Mouse (Mus musculus): ENCODE measurements around the gene Chrm4. TPM values are rescaled to one million over a fixed set of nuclear protein-coding genes. Genes with fewer than 3 reads are reported as not detected.

The Chrm4 gene
- polyA plus RNA-seq (2014; fragmentation: Nextera tagmentation; extraction: Ambion mirVana) = 0.34 and 0.36 TPM in 2 replicates

DNA sequence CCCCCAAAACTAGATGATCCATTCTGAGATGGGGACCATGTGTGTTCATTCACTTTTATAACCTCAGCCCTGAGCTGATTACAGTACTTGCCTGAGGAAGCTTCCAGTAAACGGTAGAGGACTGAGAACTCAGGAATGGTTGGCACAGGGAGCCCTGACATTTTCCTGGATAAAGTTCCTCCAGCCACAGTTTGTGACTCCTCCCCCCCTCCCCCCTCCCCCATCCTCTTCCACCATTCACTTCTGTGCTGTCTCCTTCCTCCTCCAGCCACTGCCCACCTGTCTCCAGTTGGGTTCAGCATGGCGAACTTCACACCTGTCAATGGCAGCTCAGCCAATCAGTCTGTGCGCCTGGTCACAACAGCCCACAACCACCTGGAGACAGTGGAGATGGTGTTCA, at the start of gene Chrm4:
Chrm4 (plus strand) TSS at position 301 of the 400 bp plus-strand sequence.
- H3K4me2 ChIP-seq = peak within 1 kb of the TSS; percentile 58
- H3K4me3 ChIP-seq (ENCODE audit: low read depth, low read length) = peak within 1 kb of the TSS; percentile 20; the same call in 1 of the 2 replicates
- peaks cover 30% of the 10 kb centered on the region for H3K27me3 ChIP-seq (replicated peaks; ENCODE audit: control insufficient read depth, insufficient read depth, low read length)
- H3K36me3 ChIP-seq (ENCODE audit: control insufficient read depth, insufficient read depth, low read length) = no peaks in the 10 kb centered on the region
- H3K9ac ChIP-seq (ENCODE audit: low read depth, low read length) = no peak within 1 kb of the TSS
- no peak within 1 kb of the TSS for H3K27ac ChIP-seq (ENCODE audit: low read depth, low read length)
- no peak for ATAC-seq (replicated peaks; ENCODE audit: low FRiP score)
- DNase-seq (ENCODE audit: low spot score) = no peak
- H3K4me1 ChIP-seq (replicated peaks; ENCODE audit: control insufficient read depth, insufficient read depth, low read length) = peaks cover 49% of the 10 kb centered on the region
- WGBS = 91% methylated on average over 3 of the region's 3 CpGs
- H3K9me3 ChIP-seq (ENCODE audit: control insufficient read depth, low read length) = no peaks in the 10 kb centered on the region

DNA sequence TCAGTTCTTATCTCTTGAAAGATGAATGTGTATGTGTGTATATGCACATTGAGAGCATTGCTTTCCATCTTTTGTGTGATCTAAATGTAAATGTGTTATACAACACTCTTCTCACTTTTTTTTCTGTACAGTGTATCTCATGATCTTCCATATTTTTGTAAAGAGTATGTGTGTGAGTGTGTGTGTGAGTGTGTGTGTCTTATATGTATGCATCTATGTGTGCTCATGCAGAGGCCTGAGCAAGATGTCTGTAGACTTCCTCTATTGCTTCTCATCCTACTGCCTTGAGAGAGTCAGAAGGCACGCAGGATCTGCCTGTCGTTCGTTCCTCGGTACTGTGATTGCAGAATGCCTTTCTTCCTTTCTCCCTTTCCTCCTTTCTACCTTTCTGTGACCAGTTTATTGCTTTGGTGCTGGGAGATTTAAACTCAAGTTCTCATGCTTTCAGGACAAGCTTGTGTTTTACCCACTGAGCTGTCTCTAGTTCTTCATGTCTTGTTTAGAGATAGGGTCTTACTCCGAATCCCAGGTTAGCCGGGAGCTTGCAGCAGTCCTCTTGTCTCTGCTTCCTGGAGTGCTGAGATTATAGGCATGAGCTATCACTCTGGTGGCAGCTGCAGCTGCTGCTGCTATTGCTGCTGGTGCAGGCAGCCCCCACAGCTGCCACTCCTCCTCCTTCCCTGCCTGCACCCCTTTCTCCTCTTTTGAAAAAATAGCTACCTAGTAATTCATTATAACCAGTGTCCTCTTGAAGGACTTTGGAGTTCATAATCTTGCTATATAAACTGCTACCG, 48.5 kb upstream of the Chrm4 start:
- no peak for ATAC-seq (replicated peaks; ENCODE audit: low FRiP score)
- Histone ChIP-seq H3K27ac (ENCODE audit: low read depth, low read length) (no peak overlapping the region), H3K9ac (ENCODE audit: low read depth, low read length) (no peak overlapping the region), H3K4me1 (replicated peaks; ENCODE audit: control insufficient read depth, insufficient read depth, low read length) (peaks cover 4% of the 10 kb centered on the region; the same call in 1 of the 2 replicates), H3K36me3 (ENCODE audit: control insufficient read depth, insufficient read depth, low read length) (no peaks in the 10 kb centered on the region), H3K4me3 (ENCODE audit: low read depth, low read length) (no peak overlapping the region), H3K9me3 (ENCODE audit: control insufficient read depth, low read length) (no peaks in the 10 kb centered on the region), H3K27me3 (replicated peaks; ENCODE audit: control insufficient read depth, insufficient read depth, low read length) (no peaks in the 10 kb centered on the region), H3K4me2 (no peak overlapping the region)
- 70% methylated on average over 7 of the region's 7 CpGs for WGBS
- no peak for DNase-seq (ENCODE audit: low spot score)

DNA sequence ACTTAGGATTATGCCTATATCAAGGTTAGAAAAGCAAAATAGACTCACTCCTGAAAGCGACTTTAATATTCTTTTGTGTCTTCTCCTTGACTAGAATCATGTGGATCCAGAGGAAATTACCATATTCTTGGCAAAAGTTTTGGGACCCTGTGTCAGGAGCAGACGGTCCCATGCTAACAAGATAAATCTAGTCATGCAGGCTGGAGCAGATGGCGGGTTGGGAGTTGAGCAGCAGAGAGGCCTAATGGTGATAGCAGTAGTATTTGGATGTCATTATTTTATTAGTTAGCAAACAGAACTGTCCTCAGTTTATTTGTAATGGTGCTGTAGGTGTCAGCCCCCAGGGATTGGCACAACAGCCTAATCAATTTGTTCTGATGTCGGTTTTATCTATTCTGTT, 43.1 kb upstream of the Chrm4 start:
- Histone ChIP-seq H3K27ac (ENCODE audit: low read depth, low read length) (no peak overlapping the region), H3K9me3 (ENCODE audit: control insufficient read depth, low read length) (no peaks in the 10 kb centered on the region), H3K4me2 (no peak overlapping the region), H3K36me3 (ENCODE audit: control insufficient read depth, insufficient read depth, low read length) (peaks cover 3% of the 10 kb centered on the region; the same call in 1 of the 2 replicates), H3K4me3 (ENCODE audit: low read depth, low read length) (no peak overlapping the region), H3K27me3 (replicated peaks; ENCODE audit: control insufficient read depth, insufficient read depth, low read length) (no peaks in the 10 kb centered on the region), H3K4me1 (replicated peaks; ENCODE audit: control insufficient read depth, insufficient read depth, low read length) (no peaks in the 10 kb centered on the region; the same call in 1 of the 2 replicates), H3K9ac (ENCODE audit: low read depth, low read length) (no peak overlapping the region)
- 79% methylated on average over 4 of the region's 4 CpGs for WGBS
- ATAC-seq (replicated peaks; ENCODE audit: low FRiP score) = no peak
- DNase-seq (ENCODE audit: low spot score) = no peak

DNA sequence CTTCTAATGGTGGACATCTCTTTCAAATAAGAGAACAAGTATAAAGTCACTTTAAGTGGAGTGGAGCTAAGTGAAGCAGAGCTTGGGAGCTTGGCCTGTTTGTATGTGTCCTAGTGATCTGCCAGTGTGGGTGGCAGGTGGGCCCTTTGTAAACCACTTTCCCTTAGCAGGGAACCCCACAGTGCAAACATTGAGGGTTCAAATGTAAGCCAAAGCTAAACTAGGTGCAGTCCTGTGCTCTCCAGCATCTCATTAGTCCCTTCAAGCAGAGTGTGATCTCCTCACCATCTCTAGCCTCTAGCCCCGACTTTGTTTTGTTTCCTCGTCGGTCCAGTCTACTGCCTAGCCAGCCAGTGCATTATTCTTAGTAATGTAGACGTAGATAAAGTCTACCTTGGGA, 42.4 kb upstream of the Chrm4 start:
- no peak overlapping the region for H3K9ac ChIP-seq (ENCODE audit: low read depth, low read length)
- H3K9me3 ChIP-seq (ENCODE audit: control insufficient read depth, low read length) = no peaks in the 10 kb centered on the region
- no peak overlapping the region for H3K4me2 ChIP-seq
- H3K27me3 ChIP-seq (replicated peaks; ENCODE audit: control insufficient read depth, insufficient read depth, low read length) = no peaks in the 10 kb centered on the region
- no peak overlapping the region for H3K27ac ChIP-seq (ENCODE audit: low read depth, low read length)
- 83% methylated on average over 4 of the region's 4 CpGs for WGBS
- H3K4me3 ChIP-seq (ENCODE audit: low read depth, low read length) = no peak overlapping the region
- H3K4me1 ChIP-seq (replicated peaks; ENCODE audit: control insufficient read depth, insufficient read depth, low read length) = no peaks in the 10 kb centered on the region
- DNase-seq (ENCODE audit: low spot score) (no peak), ATAC-seq (replicated peaks; ENCODE audit: low FRiP score) (no peak)
- peaks cover 3% of the 10 kb centered on the region; the same call in 1 of the 2 replicates for H3K36me3 ChIP-seq (ENCODE audit: control insufficient read depth, insufficient read depth, low read length)

DNA sequence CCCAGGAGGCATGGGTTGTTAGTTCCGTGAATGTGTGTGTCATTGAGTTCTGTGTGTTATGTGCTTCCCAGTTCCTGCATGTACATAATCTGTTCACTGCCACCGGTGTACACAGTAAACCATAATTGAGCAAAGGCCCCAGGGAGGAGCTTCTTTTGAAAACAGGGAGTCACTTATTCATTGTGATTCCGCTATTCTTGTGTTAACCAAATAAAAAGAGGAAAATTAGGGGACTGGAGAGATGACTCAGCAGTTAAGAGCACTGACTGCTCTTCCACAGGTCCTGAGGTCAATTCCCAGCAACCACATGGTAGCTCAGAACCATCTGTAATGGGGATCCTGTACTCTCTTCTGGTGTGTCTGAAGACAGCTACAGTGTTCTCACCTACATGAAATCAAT, 32.3 kb upstream of the Chrm4 start:
- Histone ChIP-seq H3K36me3 (ENCODE audit: control insufficient read depth, insufficient read depth, low read length) (peaks cover 3% of the 10 kb centered on the region), H3K9me3 (ENCODE audit: control insufficient read depth, low read length) (no peaks in the 10 kb centered on the region), H3K27me3 (replicated peaks; ENCODE audit: control insufficient read depth, insufficient read depth, low read length) (no peaks in the 10 kb centered on the region), H3K4me3 (ENCODE audit: low read depth, low read length) (no peak overlapping the region), H3K9ac (ENCODE audit: low read depth, low read length) (no peak overlapping the region), H3K4me2 (no peak overlapping the region), H3K4me1 (replicated peaks; ENCODE audit: control insufficient read depth, insufficient read depth, low read length) (no peaks in the 10 kb centered on the region), H3K27ac (ENCODE audit: low read depth, low read length) (no peak overlapping the region)
- WGBS = 92% methylated on average over 3 of the region's 3 CpGs
- no peak for DNase-seq (ENCODE audit: low spot score)
- no peak for ATAC-seq (replicated peaks; ENCODE audit: low FRiP score)

DNA sequence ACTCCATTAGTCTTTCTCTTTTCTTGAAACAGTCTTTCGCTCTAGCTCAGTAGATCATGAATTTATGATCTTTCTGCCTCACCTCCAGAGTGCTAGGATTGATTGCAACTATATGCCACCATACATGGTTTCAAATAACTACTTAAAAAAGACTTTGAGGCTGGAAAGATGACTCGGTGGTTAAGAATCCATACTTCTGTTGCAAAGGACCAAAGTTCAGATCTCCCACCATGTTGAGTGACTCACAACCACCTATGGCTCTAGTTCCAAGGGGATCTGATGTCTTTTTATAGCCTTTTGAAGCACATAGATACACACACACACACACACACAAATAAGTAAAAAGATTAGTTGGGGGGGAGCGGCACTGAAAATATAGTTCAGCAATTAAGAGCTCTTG, 31.6 kb upstream of the Chrm4 start:
- Histone ChIP-seq H3K27me3 (replicated peaks; ENCODE audit: control insufficient read depth, insufficient read depth, low read length) (no peaks in the 10 kb centered on the region), H3K4me2 (no peak overlapping the region), H3K9ac (ENCODE audit: low read depth, low read length) (no peak overlapping the region), H3K4me3 (ENCODE audit: low read depth, low read length) (no peak overlapping the region), H3K9me3 (ENCODE audit: control insufficient read depth, low read length) (no peaks in the 10 kb centered on the region), H3K36me3 (ENCODE audit: control insufficient read depth, insufficient read depth, low read length) (peaks cover 4% of the 10 kb centered on the region), H3K4me1 (replicated peaks; ENCODE audit: control insufficient read depth, insufficient read depth, low read length) (no peaks in the 10 kb centered on the region), H3K27ac (ENCODE audit: low read depth, low read length) (no peak overlapping the region)
- DNase-seq (ENCODE audit: low spot score) (no peak), ATAC-seq (replicated peaks; ENCODE audit: low FRiP score) (no peak)
- WGBS = 92% methylated on average over 3 of the region's 3 CpGs

DNA sequence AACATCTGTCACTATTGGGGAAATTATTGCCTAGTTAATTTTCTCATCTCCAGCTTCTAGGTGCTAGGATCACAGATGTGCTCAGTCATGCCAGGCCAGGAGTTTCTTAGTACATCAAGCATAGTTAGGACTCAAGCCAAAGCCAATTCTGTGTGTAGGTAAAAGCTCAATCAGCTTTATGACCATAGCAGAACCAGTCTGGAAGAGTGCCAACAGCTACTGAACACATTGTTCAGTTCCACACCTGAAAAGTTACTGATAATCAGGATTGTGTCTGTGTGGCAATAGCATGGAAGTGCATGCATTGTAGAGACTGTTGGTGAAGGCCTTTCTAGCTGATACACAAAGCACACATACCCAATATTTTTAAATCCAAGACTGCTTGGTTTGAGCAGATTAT, 29.1 kb upstream of the Chrm4 start:
- DNase-seq (ENCODE audit: low spot score) (no peak), ATAC-seq (replicated peaks; ENCODE audit: low FRiP score) (no peak)
- no peaks in the 10 kb centered on the region for H3K4me1 ChIP-seq (replicated peaks; ENCODE audit: control insufficient read depth, insufficient read depth, low read length)
- H3K4me2 ChIP-seq = no peak overlapping the region
- no peak overlapping the region for H3K27ac ChIP-seq (ENCODE audit: low read depth, low read length)
- no peak overlapping the region for H3K4me3 ChIP-seq (ENCODE audit: low read depth, low read length)
- H3K9me3 ChIP-seq (ENCODE audit: control insufficient read depth, low read length) = no peaks in the 10 kb centered on the region
- peaks cover 10% of the 10 kb centered on the region for H3K36me3 ChIP-seq (ENCODE audit: control insufficient read depth, insufficient read depth, low read length)
- H3K9ac ChIP-seq (ENCODE audit: low read depth, low read length) = no peak overlapping the region
- H3K27me3 ChIP-seq (replicated peaks; ENCODE audit: control insufficient read depth, insufficient read depth, low read length) = no peaks in the 10 kb centered on the region

DNA sequence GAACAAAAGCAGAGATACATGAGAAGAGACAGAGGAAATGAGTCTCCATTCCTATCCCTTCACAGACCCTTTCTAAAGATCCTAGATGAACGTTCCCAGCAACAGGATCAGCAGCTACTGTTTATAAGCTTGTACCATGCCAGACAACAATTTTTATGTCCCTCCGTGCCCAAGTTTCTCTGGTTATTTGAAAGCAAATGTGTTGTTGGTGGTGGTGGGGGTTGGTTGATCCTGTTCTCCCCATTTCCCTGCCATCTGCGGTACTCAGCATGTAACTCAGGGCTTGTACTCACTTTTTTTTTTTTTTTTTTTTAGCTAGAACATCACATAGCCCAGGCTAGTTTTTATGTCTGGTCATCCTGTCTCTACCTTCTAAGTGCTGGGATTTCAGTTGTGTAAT, 27.9 kb upstream of the Chrm4 start:
- 88% methylated on average over 3 of the region's 3 CpGs for WGBS
- H3K4me3 ChIP-seq (ENCODE audit: low read depth, low read length) = no peak overlapping the region
- ATAC-seq (replicated peaks; ENCODE audit: low FRiP score) (no peak), DNase-seq (ENCODE audit: low spot score) (no peak)
- H3K27me3 ChIP-seq (replicated peaks; ENCODE audit: control insufficient read depth, insufficient read depth, low read length) = no peaks in the 10 kb centered on the region
- peaks cover 10% of the 10 kb centered on the region for H3K36me3 ChIP-seq (ENCODE audit: control insufficient read depth, insufficient read depth, low read length)
- H3K4me2 ChIP-seq = no peak overlapping the region
- H3K4me1 ChIP-seq (replicated peaks; ENCODE audit: control insufficient read depth, insufficient read depth, low read length) = no peaks in the 10 kb centered on the region
- H3K27ac ChIP-seq (ENCODE audit: low read depth, low read length) = no peak overlapping the region
- H3K9ac ChIP-seq (ENCODE audit: low read depth, low read length) = no peak overlapping the region
- H3K9me3 ChIP-seq (ENCODE audit: control insufficient read depth, low read length) = no peaks in the 10 kb centered on the region

DNA sequence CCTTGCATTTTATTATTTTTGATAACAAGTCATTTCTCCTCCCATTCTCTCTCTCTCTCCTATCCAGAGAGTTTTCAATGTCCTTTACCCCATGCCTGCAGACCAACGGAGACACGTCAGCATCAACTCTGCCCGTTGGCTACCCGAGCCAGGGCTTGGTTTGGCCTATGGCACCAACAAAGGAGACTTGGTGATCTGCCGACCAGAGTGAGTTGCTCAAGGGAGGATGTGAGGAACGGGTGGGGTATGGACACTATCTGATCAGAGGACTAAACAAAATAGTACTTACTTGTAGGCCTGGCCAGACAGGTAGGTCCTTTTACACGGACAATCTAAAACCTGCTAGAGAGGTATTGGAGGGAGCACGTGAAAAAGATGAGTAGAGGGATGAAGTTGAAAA, 26.6 kb upstream of the Chrm4 start:
- Histone ChIP-seq H3K4me3 (ENCODE audit: low read depth, low read length) (no peak overlapping the region), H3K9ac (ENCODE audit: low read depth, low read length) (no peak overlapping the region), H3K27ac (ENCODE audit: low read depth, low read length) (no peak overlapping the region; the same call in 1 of the 2 replicates), H3K36me3 (ENCODE audit: control insufficient read depth, insufficient read depth, low read length) (peaks cover 10% of the 10 kb centered on the region), H3K27me3 (replicated peaks; ENCODE audit: control insufficient read depth, insufficient read depth, low read length) (no peaks in the 10 kb centered on the region), H3K9me3 (ENCODE audit: control insufficient read depth, low read length) (no peaks in the 10 kb centered on the region), H3K4me1 (replicated peaks; ENCODE audit: control insufficient read depth, insufficient read depth, low read length) (no peaks in the 10 kb centered on the region), H3K4me2 (no peak overlapping the region)
- WGBS = 85% methylated on average over 8 of the region's 8 CpGs
- DNase-seq (ENCODE audit: low spot score) (no peak), ATAC-seq (replicated peaks; ENCODE audit: low FRiP score) (no peak)

All from liver, embryonic 11.5 days (tissue).